In the genomic region with DNA sequence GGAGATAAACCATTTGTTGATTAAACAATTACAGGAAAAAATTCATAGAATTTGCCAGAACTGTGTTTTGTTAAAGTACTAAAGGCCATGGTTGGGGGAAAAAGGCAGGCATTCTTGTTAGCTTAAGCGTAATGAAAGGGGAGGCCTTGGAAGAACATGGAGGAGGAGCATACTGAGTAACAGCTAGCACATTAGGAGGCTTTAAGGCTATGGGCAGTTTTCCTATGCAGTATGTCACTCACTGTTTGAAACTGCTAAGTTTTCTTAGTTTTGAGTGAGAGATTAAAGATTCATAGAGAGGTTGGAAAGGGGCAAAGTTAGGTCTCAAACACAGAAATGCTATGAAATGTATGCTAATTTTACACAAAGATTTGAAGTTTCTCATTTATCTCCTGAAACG, we compare ENCODE assay signal across 15 mouse cellular contexts.
"Had no signal": no experiment of that assay in that cellular context is flagged by ENCODE, and none has a peak within 500 bp of the region (broad histone marks: within the 10 kb centered on the region; RNA-seq: fewer than 3 reads in every experiment).

No protein-coding gene starts in this region.

- H3K27ac ChIP-seq: neural tube, embryonic 15.5 days; stomach, embryonic 15.5 days; stomach, postnatal 0 days had no signal

- H3K9me3 ChIP-seq: neural tube, embryonic 15.5 days; stomach, embryonic 15.5 days had no signal

- H3K36me3 ChIP-seq: neural tube, embryonic 15.5 days; stomach, embryonic 15.5 days had no signal

- H3K9ac ChIP-seq: neural tube, embryonic 15.5 days; stomach, embryonic 15.5 days had no signal

- H3K4me3 ChIP-seq: neural tube, embryonic 15.5 days; stomach, embryonic 15.5 days had no signal

- DNase-seq: retina, postnatal 1 day; right cerebral cortex, adult 18-20 months; right cerebral cortex, postnatal 14 days; right cerebral cortex, postnatal 25 days; right cerebral cortex, postnatal 4 days; spleen, adult 18-20 months; thymus, adult 18-20 months; thymus, adult 2 months; thymus, postnatal 14 days; thymus, postnatal 25 days; thymus, postnatal 36 days; thymus, postnatal 4 days had no signal

- H3K4me2 ChIP-seq: neural tube, embryonic 15.5 days; stomach, embryonic 15.5 days had no signal

- H3K4me1 ChIP-seq: stomach, embryonic 15.5 days had no signal

- H3K27me3 ChIP-seq: neural tube, embryonic 15.5 days; stomach, embryonic 15.5 days had no signal
